Mouse (Mus musculus) cerebral cortex, adult 2 months (tissue): ENCODE results near the gene Acp6.

Source experiments
- WGBS: fragments of 180-500 bp; shearing (Covaris S2); methylation state at CpG from one replicate; pipeline ENCODE4 v1.1.7; 2018; 5-methylcytosine and 5-hydroxymethylcytosine counted together

Acp6 gene

DNA sequence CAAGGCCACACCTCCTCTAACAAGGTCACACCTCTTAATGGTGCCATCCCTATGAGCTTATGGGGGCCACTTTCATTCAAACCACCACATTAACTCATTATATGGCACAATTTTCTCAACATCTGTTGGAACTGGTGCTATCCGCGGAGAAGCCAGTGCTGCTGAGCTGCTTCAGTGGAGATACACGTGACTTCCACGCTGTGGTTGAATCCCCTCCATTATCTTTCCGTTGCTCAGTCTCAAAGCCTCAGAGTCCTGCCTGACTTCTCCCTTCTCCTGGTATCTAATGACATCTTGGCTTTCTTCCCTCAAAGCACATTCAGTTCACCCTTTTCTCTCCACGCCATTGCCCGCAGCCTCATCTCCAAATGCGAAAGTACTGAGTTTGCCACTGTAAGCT is 38.0 kb downstream of the Acp6 start:
- 92% methylated on average over 8 of the region's 8 CpGs for WGBS

DNA sequence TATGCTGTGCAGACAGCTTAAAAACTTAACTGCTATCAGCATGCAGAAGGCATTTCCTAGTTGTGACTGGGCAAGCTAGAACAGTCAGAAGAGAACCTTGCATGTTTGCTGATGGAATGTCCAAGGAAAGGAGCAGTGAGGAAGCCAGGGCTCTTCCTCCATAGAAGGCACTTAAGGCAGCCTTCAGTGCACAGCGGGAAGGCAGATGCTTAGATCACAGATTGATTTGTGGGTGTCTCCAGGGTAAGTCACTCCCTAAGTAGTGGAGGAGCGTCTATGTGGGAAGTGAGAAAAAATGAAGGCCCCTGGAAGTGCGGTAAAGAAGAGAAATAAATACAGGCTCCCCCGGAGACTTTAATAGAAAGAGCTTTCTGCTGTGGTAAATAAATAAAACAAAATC is 40.7 kb downstream of the Acp6 start:
- WGBS, result 35% methylated on average over 4 of the region's 4 CpGs

DNA sequence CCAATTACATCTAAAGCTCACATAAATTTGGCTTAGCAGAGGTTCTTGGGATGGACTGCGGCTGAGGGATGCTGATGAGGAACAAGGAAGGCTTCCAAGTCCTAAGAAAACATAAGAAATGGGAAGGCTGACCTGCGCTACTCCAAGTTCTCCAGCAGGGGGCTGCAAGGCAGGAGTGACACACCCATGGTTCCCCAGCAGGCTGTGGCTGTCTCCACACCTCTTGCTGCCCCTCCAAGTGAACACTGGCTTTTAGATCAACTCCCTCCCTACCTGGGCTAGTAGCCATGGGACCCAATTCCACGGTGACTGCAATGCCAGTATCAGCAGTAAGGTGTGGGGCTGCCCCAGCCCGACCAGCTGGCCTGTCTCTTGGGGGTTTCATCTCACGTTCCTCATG is 43.4 kb downstream of the Acp6 start:
- WGBS, result 66% methylated on average over 5 of the region's 5 CpGs

DNA sequence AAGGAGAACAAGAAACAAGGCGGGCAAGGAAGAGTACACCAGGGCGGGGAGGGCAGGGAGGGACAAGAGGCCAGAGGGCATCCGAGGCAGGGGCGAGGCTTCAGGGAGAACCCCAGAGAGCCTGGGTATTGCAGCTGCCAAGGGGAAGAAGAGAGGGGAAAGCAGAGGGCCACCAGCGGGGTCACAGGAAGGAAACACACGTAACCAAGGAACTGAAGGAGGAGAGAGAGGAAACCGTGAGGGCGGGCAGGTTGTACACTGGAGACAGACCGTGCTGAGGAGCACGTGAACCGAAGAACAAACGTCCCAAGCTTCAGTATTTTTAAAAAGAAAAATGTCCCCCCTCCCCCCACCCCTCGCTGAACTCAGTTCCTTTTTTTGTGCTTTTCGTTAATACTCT is 45.3 kb downstream of the Acp6 start:
- WGBS, result 68% methylated on average over 14 of the region's 14 CpGs

DNA sequence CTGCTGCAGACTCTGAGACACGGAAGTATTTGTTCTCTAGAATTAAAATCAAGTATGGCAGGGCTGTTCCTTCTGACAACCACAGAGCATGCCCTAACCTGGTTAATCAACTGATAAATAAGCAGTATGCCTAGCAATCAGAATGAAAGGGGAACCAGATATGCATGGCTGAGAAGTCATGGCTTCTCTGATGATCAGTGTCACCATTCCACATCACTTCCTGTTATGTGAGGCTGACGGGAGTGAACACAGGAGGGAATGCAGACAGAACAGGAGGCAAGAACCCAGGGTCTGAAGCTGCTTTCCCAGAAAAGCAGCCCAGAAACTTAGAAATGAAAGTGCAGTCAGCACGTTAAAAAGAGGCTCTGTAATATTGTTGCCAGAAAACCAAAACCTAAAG is 47.9 kb downstream of the Acp6 start:
- WGBS, result 78% methylated on average over 3 of the region's 3 CpGs

DNA sequence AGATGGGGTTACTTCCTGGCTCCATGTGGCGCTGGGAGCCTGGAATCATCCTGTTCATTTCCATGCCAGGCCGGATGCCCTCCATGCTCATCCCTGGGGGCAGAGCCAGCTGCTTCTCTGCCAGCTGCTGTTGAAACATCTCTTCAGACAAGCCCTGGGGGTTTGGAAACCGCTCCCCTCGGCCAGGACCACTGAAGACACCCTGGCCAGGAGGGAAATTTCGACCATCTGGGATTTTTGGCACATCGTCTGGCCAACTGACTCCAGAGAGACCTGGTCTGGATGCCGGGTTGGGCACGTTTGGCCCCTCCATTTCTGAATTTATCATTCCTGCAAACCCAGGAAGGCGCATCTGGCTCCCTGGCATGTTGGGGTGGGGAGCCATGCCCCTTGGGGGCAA is 50.8 kb downstream of the Acp6 start:
- 81% methylated on average over 9 of the region's 9 CpGs for WGBS

DNA sequence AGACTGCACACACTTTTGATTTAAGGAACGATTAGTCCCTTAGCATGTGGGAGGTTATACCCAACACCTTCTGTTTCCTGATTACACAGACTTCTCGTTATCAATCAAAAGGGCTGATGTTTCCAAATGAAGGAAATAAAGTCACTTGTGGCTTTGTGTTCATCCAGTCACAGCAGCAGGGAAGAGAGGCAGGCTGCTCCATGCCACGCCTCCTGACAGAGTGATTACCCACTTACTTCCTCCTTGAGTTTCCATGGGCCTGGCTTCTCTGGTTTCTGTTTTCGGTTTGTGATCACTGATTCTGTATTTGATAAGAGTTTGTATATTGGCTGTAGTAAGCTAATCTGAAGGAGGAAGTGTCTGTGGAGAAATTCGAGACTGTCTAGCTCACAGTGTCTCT is 52.6 kb downstream of the Acp6 start:
- WGBS, result 73% methylated on average over 5 of the region's 5 CpGs

DNA sequence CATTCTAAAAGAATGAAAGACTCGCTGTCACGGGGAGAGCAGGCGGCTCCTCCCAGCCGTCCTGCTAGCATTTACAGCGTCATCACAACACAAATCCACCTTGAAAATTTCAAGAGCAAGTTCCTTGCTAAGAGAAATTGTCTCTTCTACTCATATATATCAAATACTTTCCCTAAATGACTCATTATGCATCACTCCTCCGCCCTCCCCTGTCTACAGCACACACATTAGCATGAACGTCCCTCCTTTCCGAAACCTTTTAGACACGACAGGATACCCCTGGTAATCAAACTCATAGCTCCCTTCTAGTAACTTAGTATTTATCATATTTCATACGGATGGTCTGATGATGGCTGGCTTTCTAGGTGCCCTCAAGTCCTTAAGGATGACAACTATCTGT is 55.3 kb downstream of the Acp6 start:
- 86% methylated on average over 10 of the region's 10 CpGs for WGBS

DNA sequence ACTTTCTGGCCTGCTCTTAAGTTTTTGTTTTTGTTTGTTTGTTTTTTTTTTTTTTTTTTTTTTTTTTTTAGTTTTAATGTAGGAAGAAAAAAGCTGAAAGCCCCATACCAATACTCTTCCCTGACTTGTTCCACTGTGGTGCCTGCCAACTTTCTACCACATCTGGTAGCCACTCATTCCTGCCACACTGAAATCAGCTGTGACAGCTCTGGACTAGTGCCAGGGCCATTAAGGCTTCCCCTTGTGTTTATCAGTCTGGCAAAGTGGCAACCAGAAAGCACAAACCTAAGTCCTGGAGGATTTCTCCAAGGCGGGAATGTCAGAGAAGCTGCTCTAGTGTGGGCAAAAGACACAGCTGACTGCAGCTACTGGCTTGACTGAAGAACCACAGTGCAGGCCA is 55.9 kb downstream of the Acp6 start:
- WGBS, result 49% methylated on average over 1 of the region's 1 CpGs

DNA sequence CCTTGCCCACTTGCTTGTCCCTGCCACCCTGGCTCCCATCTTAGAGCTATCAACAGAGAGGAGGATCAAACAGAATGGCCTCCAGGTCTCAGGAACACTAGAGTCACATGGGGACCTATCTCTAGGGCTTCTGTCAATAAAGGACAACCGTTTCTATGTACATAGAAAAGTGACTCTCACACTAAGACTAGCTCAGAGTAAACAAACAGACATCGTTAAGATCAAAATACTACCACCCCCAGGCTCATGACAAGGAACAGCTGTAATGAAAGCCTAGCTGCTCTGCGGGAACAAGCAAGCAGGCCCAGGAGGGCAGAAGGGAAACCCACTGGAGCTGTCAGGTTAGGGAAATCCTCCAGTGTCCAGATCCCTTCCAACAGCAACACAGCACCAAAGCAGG is 56.9 kb downstream of the Acp6 start:
- 64% methylated on average over 3 of the region's 3 CpGs for WGBS

DNA sequence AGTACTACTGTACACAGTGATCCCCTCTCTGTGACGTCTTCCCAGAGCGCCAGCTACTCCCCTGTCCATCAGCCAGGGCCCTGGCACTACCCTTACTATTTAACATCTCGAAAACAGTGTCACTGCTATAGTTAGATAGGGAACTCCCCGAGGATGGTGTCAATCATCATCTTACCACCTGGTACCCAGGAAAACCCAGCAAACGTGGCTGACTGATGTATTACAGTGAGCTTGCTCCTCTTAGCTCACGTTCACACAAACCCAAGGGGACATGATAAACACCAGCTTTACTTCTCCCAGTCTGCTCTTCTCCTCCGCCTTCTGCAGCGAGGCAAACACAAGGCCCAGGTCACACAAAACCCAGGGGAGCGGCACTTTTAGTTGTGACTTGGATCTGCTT is 64.7 kb downstream of the Acp6 start:
- WGBS, result 80% methylated on average over 9 of the region's 9 CpGs

DNA sequence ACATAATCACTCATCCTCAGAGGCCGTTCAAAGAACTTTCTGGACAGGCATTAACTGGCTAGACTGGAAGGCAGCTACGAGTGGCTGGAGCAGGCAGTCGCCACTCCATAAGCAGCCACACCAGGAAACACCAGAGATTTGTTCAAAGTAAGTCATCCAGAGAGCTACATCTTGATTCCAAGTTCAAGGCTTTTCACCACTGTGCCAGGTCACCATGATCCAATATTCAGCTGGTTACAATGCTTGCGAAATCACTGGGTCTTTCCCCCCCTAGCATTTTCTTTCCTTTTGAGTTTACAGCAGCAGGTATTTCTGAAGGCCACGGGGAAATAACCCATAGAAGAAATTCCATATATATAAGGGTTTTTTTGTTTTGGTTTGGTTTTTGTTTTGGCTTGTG is 66.7 kb downstream of the Acp6 start:
- WGBS, result 73% methylated on average over 5 of the region's 5 CpGs

DNA sequence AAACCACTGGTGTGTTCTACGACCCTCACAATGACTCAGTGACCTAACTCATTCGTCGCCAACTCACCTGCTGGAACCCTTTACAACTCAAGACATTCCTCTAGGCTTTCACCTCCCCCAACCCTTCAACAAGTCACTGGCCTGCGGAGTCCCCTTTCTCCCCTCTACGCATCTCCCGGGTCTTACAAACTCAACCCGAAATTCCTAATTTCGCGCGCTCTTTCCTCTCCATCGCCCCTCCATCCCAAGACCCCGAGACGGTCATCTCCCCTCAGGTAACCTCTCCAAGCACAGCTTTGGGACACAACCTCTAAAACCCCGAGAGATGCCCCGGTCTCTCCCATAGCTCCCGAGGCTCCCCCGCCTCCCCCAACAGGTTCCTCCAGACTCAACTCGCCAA is 68.1 kb downstream of the Acp6 start:
- WGBS, result 2% methylated on average over 18 of the region's 18 CpGs
